Mouse (Mus musculus): ENCODE measurements around the gene Lsamp.
A peak's percentile ranks its signal among the peaks of the same experiment; 100 is the strongest.

Gene Lsamp

GRCm38 (mm10) chr16:40656871-40657270 lies 672.7 kb downstream of the Lsamp start:
- DNase-seq (ENCODE audit: low read depth, low spot score): no peak

DNA sequence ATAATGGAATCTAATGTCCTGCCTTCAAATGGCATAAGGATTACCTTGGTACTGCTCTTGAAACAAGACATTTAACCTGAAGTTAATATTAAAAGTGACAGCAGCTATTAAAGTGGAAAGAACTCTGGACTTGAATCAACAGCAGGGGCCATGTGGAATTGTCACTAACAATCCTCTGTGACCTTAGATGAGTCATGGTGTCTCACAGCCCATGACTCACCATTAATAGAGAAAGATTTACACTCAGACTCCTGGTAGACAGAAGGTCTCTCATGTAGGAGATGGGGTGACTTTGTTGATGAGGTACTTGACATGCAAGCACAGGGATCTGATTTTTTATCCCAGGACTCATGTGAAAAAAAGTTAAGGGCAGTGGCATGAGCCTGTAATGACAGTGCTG lies 701.4 kb downstream of the Lsamp start:
- DNase-seq (ENCODE audit: low read depth, low spot score): no peak

DNA sequence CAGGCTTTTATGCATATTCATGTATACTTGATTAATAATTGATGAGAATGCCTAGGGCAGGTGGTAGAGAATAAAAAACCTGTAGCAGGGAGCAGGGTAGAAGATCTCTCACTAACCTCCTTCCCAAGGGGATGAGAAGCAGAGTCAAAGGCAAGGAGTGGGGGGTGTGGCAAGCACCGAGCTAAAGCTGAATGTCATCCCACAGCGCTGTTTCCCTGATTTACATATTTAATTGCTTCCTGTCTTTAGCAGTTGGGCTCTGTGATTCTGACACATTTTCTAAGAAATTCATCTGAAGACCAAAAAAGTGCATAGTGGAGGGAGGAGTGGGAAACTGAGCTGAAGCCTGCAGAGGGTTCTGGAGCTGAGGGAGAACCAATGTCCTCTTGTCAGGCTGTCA lies 708.1 kb downstream of the Lsamp start:
- no peak for DNase-seq (ENCODE audit: low read depth, low spot score)

DNA sequence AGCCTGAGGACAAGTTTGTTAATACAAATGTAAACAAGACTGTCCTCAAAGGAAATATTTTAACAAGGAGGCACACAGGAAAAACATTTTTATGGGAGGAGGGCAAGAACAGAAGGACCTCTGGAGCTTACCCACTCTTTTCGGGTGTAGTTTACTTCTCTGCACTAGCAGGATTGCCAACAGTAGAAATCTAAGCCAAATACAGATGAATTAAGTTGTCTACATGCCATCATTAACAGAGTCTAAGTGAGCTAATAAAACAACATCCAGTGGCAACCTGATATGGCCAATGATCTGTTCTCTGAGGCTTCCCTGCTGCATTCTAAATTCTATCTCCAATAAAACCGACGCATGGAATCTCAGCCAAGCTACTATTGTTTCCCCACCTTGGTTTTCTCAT lies 713.1 kb downstream of the Lsamp start:
- no peak for DNase-seq (ENCODE audit: low read depth, low spot score)

- DNase-seq (ENCODE audit: low read depth, low spot score): no peak
Measured at GRCm38 (mm10) chr16:40708558-40708957, 724.4 kb downstream of the Lsamp start.

GRCm38 (mm10) chr16:40709574-40709973 lies 725.4 kb downstream of the Lsamp start:
- DNase-seq (ENCODE audit: low read depth, low spot score): no peak

- no peak for DNase-seq (ENCODE audit: low read depth, low spot score)
Measured at GRCm38 (mm10) chr16:40710068-40710467, 725.9 kb downstream of the Lsamp start.

- no peak for DNase-seq (ENCODE audit: low read depth, low spot score)
Measured at GRCm38 (mm10) chr16:40710491-40710890, 726.3 kb downstream of the Lsamp start.

DNA sequence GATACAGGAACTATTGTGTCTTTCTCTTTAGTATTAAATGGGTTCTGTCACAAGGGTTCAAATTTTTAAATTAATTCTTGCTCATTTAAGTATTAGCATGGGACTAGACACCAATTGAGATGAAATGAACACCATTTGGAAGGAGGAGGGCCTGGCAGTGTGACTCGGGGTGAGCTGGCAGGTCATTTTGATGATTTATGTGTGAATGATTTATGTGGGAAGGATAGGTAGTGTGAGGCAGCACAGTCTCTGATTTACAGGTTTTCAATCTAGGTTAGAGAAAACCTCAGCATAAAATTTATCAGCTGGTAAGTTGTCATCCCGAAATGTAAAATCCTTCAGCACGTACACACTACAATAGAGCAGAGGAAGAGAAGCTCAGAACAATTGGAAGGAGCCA lies 729.6 kb downstream of the Lsamp start:
- DNase-seq (ENCODE audit: low read depth, low spot score): no peak

GRCm38 (mm10) chr16:40739015-40739414 lies 754.9 kb downstream of the Lsamp start:
- peak; percentile 50 for DNase-seq (ENCODE audit: low read depth, low spot score)

DNA sequence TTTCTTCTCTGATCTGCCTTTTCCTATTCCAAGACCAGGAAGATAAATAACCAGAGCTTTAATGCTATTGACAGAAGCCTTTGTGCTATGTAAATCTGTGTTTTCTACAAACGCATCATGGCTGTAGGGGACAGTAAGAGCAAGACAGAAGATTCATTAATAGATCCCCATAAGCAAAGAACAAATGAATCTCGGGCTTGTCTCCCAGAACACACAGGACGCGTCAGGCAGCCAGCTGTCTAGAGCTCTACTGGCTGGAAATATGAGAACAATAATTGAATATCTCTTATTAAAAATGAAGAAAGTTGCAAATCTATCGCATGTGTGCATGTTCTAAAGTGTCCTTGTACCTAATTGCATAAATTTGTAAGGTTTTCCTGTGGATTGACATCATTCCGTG lies 755.6 kb downstream of the Lsamp start:
- DNase-seq (ENCODE audit: low read depth, low spot score): no peak

DNA sequence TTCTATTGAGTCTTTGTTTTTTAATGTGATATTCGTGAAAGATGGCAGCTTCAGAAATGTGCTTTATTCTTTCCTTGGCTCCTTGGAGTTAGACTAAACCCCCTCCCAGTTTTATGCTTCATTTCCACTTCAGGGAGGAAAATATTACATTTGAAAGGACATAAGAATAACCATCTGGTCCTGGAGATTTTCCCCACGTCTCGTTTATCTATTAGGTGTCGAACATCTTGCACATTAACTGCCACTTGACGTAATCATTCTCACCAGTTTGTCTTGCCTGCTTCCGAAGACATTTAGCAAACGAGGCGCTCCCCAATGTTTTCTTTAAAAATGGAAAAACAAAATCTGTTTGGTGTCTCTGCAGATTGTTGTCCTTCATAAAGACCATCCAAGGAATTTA lies 756.1 kb downstream of the Lsamp start:
- no peak for DNase-seq (ENCODE audit: low read depth, low spot score)

GRCm38 (mm10) chr16:40827191-40827590 lies 843.0 kb downstream of the Lsamp start:
- no peak for DNase-seq (ENCODE audit: low read depth, low spot score)

DNA sequence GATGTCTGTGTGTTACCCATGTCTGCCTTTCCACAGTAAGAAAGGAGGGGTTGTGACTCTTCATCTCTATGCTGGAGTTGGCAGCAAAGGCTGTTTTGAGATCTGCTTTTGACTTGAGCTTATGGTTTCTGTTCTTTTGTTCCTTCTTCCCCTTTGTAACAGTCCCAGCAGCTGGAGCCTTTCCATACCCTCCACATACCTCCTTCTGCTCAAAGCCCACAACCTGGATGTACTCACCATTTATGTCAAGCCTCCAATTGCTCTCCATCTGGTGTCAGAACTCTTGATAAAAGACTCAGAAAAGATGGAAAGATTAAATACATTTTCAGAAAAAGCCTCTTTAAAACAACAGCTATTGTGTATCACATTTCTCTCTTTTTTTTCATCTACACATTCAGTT lies 847.4 kb downstream of the Lsamp start:
- DNase-seq (ENCODE audit: low read depth, low spot score): no peak

- no peak for DNase-seq (ENCODE audit: low read depth, low spot score)
Measured at GRCm38 (mm10) chr16:40841765-40842164, 857.6 kb downstream of the Lsamp start.

GRCm38 (mm10) chr16:40866733-40867132 lies 882.6 kb downstream of the Lsamp start:
- no peak for DNase-seq (ENCODE audit: low read depth, low spot score)

DNA sequence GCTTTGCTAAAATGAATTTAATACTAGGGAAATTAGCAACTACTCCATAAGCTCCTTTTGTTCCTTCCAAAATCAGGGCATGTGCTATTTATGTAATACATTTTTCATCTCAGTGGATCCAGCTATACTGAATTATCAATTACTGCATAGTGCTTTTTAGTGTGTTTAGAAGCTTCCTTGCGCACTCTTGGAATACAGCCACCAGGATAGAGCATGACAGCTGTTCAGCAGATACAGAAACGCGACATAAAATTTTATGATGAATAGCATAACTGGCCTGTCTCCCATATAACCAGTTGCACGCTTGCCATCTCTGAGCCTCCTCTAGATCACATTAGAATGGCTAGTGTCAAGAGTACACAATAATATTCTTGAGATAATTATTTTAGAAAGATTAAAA lies 894.1 kb downstream of the Lsamp start:
- no peak for DNase-seq (ENCODE audit: low read depth, low spot score)

GRCm38 (mm10) chr16:40881942-40882341 lies 897.8 kb downstream of the Lsamp start:
- DNase-seq (ENCODE audit: low read depth, low spot score): no peak

GRCm38 (mm10) chr16:40891338-40891737 lies 907.2 kb downstream of the Lsamp start:
- DNase-seq (ENCODE audit: low read depth, low spot score): no peak

- no peak for DNase-seq (ENCODE audit: low read depth, low spot score)
Measured at GRCm38 (mm10) chr16:40897768-40898327, 913.7 kb downstream of the Lsamp start.

DNA sequence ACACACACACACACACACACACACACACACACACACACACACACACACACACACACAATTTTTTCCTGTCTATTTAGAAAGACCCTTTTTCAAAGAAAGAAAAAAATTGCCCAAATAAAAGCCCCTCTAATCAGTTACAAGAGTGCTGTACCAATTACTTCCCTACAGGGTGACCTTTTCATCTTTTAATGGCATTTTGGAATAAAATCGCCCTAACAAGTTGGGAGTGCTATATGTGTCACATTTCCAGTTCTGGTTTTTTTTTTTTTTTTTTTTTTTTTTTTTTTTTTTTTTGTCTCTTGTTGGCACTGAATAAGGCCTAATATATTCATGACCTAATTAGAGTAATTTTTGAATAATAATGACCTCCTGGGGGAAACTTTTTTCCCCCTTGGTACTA lies 923.7 kb downstream of the Lsamp start:
- DNase-seq (ENCODE audit: low read depth, low spot score): no peak

- no peak for DNase-seq (ENCODE audit: low read depth, low spot score)
Measured at GRCm38 (mm10) chr16:40914141-40914540, 930.0 kb downstream of the Lsamp start.

DNA sequence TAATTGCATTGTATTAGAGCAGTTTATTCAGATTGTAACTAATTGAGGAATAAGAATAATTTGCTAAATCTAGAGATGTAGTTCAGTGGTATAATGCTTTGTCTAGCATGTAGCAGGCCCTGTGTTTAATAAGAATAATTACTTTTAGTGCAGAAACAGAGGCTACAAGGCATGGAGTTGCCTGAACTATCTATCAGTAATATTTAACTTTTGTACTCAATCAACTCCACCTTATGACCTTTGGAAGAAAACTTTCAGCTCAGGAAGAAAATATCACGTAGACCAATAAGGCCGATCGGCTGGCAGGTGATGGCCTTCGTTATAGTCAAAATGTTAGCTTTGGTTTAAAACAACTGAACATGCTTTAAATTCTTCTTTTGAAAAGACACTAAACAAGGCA lies 946.4 kb downstream of the Lsamp start:
- no peak for DNase-seq (ENCODE audit: low read depth, low spot score)

DNA sequence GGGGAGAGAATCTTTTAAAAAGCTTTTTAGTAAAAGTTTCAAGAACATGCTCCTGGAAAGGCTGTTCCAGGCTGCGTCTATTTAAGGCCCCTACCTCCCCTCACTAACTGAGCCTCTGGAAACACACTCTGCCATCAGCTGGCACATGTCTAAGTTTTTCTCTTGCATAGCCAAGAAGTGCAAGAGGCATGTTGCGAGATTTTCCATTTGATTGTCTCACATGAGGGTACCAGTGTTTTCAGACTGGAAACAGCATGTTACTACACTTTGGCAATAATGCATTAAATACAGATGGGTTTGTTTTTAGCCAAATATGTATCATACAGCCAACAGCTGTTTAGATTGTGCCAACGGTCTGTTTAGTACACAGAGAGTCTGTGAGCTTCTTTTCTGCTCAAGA lies 958.1 kb downstream of the Lsamp start:
- no peak for DNase-seq (ENCODE audit: low read depth, low spot score)

Measured in embryo, embryonic 11.5 days (tissue).